Mouse (Mus musculus) c-Kit-positive CD71-negative TER-119-negative erythroid progenitor cells, embryonic 14.5 days (primary cell): ENCODE measurements around the gene Ttll12.
A peak's percentile ranks its signal among the peaks of the same experiment; 100 is the strongest.

ENCODE experiments used
- DNase-seq: peaks from one replicate; pipeline ENCODE4 v3.0.0-alpha.2; 2013; ENCODE audit warnings: low read depth

Ttll12 gene

DNA sequence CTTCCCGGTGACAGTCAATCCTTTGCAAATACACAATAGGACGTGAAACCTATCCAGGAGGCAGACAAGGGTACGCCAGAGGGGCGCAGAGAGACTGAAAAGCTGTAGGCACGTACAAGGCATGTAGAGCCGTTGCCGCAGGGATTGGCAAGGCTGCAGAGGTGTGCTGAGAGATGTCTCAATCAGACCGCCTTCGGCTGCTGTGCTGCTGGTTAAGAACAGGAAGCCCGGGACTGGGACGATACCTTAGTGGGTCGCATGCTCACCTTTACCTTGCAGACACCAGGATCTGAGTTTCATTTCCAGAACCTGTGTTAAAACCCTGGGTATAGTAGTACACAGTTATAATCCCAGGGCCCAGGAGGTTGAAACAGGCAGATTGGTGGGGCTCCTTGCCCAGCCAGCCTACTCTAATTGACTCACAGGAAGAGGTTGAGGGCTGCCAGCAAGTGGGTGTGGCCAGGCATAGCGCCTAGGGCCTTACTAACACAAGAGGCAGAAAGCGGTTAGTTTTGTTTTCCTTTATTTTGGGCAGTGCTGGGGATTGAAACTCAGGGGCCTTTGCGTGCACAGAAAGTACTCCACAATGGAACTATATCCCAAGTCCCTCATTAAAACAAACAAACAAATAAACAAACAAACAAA is 32.2 kb downstream of the Ttll12 start:
- DNase-seq: peak; percentile 77

DNA sequence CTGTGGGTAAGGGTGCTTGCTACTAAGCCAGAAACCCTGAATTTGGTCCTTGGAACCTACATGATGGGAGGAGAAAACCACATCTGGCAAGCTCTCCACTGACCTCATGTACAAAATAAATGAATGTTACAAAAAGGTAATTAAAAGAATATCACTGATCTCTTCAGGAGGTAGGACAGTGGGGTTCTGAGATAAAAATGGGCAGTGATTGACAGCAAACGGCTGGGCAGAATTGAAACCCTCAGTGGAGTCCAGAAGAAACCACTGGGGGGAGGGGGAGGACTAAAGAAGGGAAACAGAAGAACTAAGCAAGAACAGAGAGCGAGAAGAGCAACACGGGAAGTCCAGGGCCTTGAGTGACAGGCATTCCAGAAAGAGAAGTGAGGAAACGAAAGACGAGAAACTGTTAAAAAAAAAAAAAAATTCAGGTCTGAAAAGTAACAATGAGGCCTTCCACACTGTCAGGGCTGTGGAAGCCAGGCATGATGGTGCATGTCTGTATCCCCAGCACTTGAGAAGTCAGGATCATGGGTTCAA is 33.9 kb downstream of the Ttll12 start:
- DNase-seq: no peak

GRCm38 (mm10) chr15:83555161-83555974 is 39.6 kb downstream of the Ttll12 start:
- peak; percentile 70 for DNase-seq

GRCm38 (mm10) chr15:83553831-83554230 is 41.1 kb downstream of the Ttll12 start:
- DNase-seq: no peak

- no peak for DNase-seq
Measured at GRCm38 (mm10) chr15:83550137-83550536, 44.8 kb downstream of the Ttll12 start.

GRCm38 (mm10) chr15:83547144-83547543 is 47.8 kb downstream of the Ttll12 start:
- no peak for DNase-seq

- DNase-seq: no peak
Measured at GRCm38 (mm10) chr15:83546029-83546428, 48.9 kb downstream of the Ttll12 start.

DNA sequence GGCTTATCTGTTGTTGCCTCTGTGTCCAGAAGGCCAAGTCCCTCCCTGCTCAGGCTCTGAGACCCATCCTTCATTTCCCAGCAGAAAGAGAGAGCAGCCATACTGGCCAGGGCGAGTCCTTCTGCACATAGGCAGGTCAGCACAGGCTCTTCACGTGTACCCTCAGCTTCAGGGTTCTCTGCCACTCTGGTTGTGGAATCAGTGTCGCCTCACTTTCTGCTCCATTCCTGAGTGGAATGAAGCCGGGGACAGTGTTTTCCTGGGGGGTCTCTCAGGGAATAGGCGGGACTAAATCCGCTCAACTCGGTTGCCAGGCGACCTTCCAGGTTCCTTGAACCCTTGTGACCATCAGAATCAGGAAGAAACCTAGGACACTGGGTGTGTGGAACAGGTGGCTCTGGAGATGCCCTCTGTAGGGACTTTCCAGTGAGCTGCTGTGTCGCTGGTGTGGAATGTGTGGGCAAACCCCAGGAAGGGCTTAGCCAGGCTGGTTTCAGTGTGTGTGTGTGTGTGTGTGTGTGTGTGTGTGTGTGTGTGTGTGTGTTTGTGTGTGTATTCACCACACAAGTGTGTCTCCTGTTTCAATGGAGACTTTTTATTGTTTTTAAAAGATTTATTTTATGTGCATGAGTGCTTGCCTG is 53.2 kb downstream of the Ttll12 start:
- DNase-seq: no peak

- no peak for DNase-seq
Measured at GRCm38 (mm10) chr15:83539905-83540304, 55.1 kb downstream of the Ttll12 start.

GRCm38 (mm10) chr15:83538855-83539254 is 56.1 kb downstream of the Ttll12 start:
- DNase-seq: no peak

DNA sequence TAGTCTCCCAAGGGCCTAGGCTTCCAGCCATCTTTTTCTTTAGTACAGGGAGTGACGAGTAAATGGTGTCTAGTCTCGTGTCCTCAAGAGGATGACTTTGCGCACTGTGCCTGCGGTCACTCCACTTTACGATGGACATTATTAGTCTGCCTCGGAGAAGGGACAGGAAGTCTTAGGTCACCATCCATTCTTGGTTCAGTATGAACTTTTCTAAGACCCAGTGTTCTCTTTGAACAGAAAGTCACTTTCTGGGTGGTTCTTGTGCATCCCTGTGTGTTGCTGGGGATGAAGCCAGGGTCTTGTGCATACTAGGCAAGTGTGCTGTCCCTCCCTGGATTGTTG is 59.1 kb downstream of the Ttll12 start:
- no peak for DNase-seq

GRCm38 (mm10) chr15:83534960-83535889 is 59.7 kb downstream of the Ttll12 start:
- no peak for DNase-seq

DNA sequence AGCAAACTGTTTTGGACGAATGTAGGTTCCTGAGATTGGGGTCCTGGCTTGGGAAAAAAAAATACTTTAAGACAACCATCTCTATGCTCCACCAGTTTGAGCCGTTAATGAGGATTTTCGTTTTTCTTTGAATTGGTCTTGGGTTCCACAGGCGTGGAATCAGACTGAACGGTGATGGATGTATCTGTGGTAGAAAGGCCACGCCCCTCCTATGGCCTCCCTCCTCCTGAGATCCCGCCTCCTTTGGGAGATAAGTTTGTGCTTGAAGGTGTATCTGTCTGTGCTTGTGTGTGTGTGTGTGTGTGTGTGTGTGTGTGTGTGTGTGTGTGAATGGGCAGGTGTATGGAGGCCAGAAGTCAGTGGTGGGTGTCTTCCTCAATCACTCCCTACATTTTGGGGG is 62.4 kb downstream of the Ttll12 start:
- no peak for DNase-seq

DNA sequence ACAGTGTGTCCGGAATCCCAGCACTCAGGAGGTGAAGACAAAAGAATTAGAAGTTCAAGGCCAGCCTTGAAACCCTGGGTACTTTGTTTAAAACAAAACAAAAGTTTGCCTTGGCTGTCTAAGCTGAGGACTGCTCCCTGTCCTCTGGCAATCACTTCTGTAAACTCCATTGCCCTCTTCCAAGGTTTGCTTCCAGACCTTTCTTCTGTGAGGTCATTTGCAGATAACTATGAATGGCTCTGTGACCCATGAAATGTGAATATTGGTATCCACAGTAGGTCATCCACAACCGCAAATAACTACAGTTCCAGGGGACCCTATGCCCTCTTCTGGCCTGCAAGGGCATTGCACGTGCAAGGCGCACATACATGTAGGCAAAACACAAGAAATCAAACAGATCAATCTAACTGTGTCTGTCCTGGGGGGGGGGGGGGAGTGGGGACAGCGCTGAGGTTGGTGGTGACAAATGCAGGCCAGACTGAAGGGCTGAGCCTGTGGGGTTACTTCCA is 62.9 kb downstream of the Ttll12 start:
- no peak for DNase-seq

DNA sequence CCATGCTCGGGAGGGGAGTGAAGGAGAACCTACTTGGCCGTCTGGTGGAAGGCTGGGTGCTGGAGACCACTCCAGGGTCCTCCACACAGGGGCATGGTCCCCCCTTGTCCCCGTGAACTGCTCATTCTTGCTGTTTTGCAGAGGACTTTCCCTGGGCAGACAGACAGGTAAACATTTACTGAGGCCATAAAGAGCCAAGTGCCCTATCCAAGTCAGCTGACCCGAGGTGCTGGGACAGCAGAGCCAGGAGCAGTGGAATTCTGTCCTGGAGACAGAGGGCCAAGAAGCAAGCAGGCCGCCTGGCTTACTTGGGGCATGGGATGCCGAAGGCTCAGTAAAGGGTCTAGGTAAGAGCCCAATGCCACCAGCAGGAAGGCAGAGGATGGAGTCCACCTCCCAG is 64.3 kb downstream of the Ttll12 start:
- no peak for DNase-seq

- no peak for DNase-seq
Measured at GRCm38 (mm10) chr15:83530233-83530632, 64.7 kb downstream of the Ttll12 start.

DNA sequence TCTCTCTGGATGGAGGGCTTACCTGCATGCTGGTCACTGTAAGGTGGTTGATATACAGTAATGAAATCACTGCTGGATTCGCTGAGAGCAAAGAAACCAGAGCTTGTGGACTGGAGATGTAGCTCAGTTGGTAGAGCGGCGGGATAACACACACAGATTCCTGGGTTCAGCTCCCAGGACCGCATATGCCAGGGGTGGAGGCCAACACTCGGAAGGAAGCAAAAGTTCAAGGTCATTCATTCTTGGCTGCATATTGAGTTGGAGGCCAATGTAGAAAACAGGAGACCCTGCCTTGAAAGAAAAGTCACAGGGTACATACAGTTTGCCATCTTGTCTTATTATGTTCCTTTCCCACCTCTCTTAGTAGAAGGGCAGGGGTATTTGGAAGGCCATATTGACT is 65.2 kb downstream of the Ttll12 start:
- no peak for DNase-seq

- DNase-seq: no peak
Measured at GRCm38 (mm10) chr15:83528892-83529291, 66.1 kb downstream of the Ttll12 start.

GRCm38 (mm10) chr15:83527747-83528146 is 67.2 kb downstream of the Ttll12 start:
- no peak for DNase-seq

DNA sequence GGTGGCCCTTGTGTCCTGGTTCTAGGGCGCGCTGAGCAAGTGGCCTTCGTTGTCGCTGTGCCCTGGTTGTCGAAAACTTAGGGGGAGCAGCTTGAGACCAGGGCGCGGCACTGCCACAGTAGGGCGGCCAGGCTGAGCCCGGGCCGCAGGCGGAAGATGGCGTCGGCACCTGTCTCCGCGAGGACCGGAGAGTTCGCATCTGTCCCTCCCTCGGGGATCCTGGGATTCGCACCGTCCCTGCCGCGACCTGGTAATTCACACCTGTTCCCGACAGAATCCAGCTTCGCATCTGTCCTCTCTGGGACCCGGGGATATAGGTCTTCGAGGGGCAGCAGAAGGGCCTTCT is 67.9 kb downstream of the Ttll12 start:
- no peak for DNase-seq

- DNase-seq: no peak
Measured at GRCm38 (mm10) chr15:83526424-83527091, 68.4 kb downstream of the Ttll12 start, which contains the start of gene Bik. Gene Bik (plus strand): TSS chr15:83526862.
